Mouse (Mus musculus) gastrocnemius, postnatal 4 days (tissue): ENCODE measurements at regions not wholly inside any gene's neighbourhood (a gene's known extent, or its start where the extent isn't known, plus 50 kb on each side); places are given as distances from the start of the nearest gene placed in this dataset. TPM values are rescaled to one million over a fixed set of nuclear protein-coding genes. Genes with fewer than 3 reads are reported as not detected.
A peak's percentile ranks its signal among the peaks of the same experiment; 100 is the strongest.

ENCODE experiments used
- DNase-seq, 2 experiments: peaks; one replicate each; pipeline ENCODE4 v3.0.0; 2021 to 2022; ENCODE audit warnings: low spot score in 2 of 2, mixed read lengths in 2 of 2
- microRNA-seq: library from miRNA; unstranded; fragments of <30 nt; microRNA quantifications from one replicate; pipeline ENCODE4 v1.2.0, GENCODE M21; 2021

- DNase-seq = no peak
Observed at GRCm38 (mm10) chr8:15271793-15272587, 226.1 kb upstream of the BB014433 start.

- peak; percentile 20 to 47 for DNase-seq
Observed at GRCm38 (mm10) chr8:15270290-15270689, 224.4 kb upstream of the BB014433 start.

- DNase-seq = no peak
Observed at GRCm38 (mm10) chr8:15244770-15245485, 199.1 kb upstream of the BB014433 start.

GRCm38 (mm10) chr8:15235410-15235809, 189.5 kb upstream of the BB014433 start:
- no peak for DNase-seq

- no peak for DNase-seq
Observed at GRCm38 (mm10) chr8:15233241-15233640, 187.4 kb upstream of the BB014433 start.

GRCm38 (mm10) chr8:15230217-15230616, 184.3 kb upstream of the BB014433 start:
- DNase-seq = no peak

GRCm38 (mm10) chr8:15221211-15221912, 175.5 kb upstream of the BB014433 start:
- peak in 1 of 2 experiments; percentile 60 for DNase-seq

- no peak for DNase-seq
Observed at GRCm38 (mm10) chr8:15209856-15210521, 164.1 kb upstream of the BB014433 start.

GRCm38 (mm10) chr8:15201556-15201955, 155.7 kb upstream of the BB014433 start:
- no peak for DNase-seq

GRCm38 (mm10) chr8:15190708-15191107, 144.8 kb upstream of the BB014433 start:
- no peak for DNase-seq

- no peak for DNase-seq
Observed at GRCm38 (mm10) chr8:15189079-15189612, 143.3 kb upstream of the BB014433 start.

Small RNAs in the stretch of these regions (microRNA-seq; reads per million reads assigned to microRNA genes)
- not detected for gene Gm25255
- not detected for gene Gm25871
